Mouse (Mus musculus): ENCODE data around the gene Dgcr2.

DNA sequence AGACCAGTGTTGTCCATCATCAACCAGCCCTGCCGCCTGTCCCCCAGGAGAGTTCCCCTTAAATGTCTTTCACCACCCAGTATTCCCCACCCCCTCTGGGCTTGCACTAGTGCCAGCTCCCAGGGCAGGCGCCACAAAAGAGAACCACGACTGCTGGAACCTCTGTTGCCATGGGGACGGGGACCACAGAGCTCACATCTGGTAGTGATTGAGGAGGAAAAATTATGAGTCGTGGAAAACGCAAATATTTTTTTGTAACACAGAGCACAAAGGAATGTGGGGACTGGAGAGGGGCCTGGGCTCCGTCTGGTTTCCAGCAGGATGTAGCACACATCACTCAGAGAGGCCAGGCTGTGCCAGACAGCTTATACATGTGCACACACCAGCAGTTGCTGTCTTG is 88.7 kb downstream of the Dgcr2 start:
- no peak for TF ChIP-seq CTCF (IDR thresholded peaks at IDR 0.05; ENCODE audit: low read depth, low read length)
- TF ChIP-seq EP300 (IDR thresholded peaks at IDR 0.05; ENCODE audit: insufficient read depth, low read depth, low read length) = no peak
- no peak for TF ChIP-seq POLR2A (IDR thresholded peaks at IDR 0.05; ENCODE audit: insufficient read depth, low read length)
